Mouse (Mus musculus): ENCODE measurements around the gene Eddm3b.

GRCm38 (mm10) chr14:51130315-51130940 is 16.2 kb downstream of the Eddm3b start:
- TF ChIP-seq CTCF (IDR thresholded peaks at IDR 0.05; ENCODE audit: low read depth) (no peak), EP300 (optimal IDR thresholded peaks at IDR 0.05) (no peak)
